Mouse (Mus musculus) myocyte (in vitro differentiated cells): ENCODE measurements around the gene Rpl36al.

ENCODE experiments used
- POLR2A ChIP-seq: IDR thresholded peaks from one replicate; pipeline ENCODE4 v1.6.1; 2011; ENCODE audit warnings: low read depth, mild to moderate bottlenecking, control low read depth, moderate library complexity; ENCODE audit not compliant: insufficient read length
- TCF12 ChIP-seq: IDR thresholded peaks from one replicate; pipeline ENCODE4 v1.6.1; 2011; ENCODE audit warnings: mild to moderate bottlenecking, control low read depth; ENCODE audit not compliant: poor library complexity, insufficient read depth, severe bottlenecking
- TCF3 ChIP-seq: IDR thresholded peaks from one replicate; pipeline ENCODE4 v1.6.1; 2011; ENCODE audit warnings: low read depth, control low read depth; ENCODE audit not compliant: insufficient read length
- USF1 ChIP-seq: IDR thresholded peaks from one replicate; pipeline ENCODE4 v1.6.1; 2011; ENCODE audit warnings: low read depth, mild to moderate bottlenecking, control low read depth, moderate library complexity

GRCm38 (mm10) chr12:69207926-69208325 lies 24.0 kb upstream of the Rpl36al start:
- TF ChIP-seq POLR2A (no peak), USF1 (no peak), TCF12 (no peak), TCF3 (no peak)
